Mouse (Mus musculus) gastrocnemius, adult 8-10 months (tissue): ENCODE measurements around the gene Zfp219. TPM values are rescaled to one million over a fixed set of nuclear protein-coding genes. Genes with fewer than 3 reads are reported as not detected.

ENCODE experiments used
- DNase-seq, 2 experiments: peaks; one replicate each; pipeline ENCODE4 v3.0.0; 2022; ENCODE audit warnings: low spot score in 2 of 2
- total RNA-seq, 4 experiments: library from RNA; stranded (reverse); gene quantifications; 2 replicates each; pipeline ENCODE4 v1.2.4; 2022

Gene Zfp219
- total RNA-seq, 4 experiments from 2014 or later: 9.9 to 14.0 (median 13.0) TPM

GRCm38 (mm10) chr14:52003981-52004495, 16.5 kb downstream of the Zfp219 start:
- DNase-seq: no peak

GRCm38 (mm10) chr14:51997483-51997882, 23.1 kb downstream of the Zfp219 start:
- no peak for DNase-seq

DNA sequence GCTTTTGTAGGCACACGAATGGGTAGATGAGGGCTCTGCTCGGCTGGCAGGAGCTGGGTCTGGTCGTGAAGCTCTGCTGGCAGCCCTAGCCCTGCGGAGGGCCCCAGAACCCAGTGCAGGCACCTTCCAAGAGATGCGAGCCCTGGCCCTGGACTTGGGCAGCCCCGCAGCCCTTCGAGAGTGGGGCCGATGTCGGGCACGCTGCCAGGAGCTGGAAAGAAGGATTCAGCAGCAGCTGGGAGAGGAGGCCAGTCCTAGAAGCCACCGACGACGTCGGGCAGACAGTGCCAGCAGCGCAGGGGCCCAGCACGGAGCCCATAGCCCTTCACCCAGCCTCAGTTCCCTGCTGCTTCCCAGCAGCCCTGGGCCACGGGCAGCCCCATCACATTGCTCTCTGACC, 23.7 kb downstream of the Zfp219 start:
- no peak for DNase-seq

GRCm38 (mm10) chr14:51996231-51996841, 24.2 kb downstream of the Zfp219 start:
- DNase-seq: no peak

- no peak for DNase-seq
Observed at GRCm38 (mm10) chr14:51995219-51995871, 25.2 kb downstream of the Zfp219 start.

- DNase-seq: no peak
Observed at GRCm38 (mm10) chr14:51994453-51994852, 26.1 kb downstream of the Zfp219 start.

DNA sequence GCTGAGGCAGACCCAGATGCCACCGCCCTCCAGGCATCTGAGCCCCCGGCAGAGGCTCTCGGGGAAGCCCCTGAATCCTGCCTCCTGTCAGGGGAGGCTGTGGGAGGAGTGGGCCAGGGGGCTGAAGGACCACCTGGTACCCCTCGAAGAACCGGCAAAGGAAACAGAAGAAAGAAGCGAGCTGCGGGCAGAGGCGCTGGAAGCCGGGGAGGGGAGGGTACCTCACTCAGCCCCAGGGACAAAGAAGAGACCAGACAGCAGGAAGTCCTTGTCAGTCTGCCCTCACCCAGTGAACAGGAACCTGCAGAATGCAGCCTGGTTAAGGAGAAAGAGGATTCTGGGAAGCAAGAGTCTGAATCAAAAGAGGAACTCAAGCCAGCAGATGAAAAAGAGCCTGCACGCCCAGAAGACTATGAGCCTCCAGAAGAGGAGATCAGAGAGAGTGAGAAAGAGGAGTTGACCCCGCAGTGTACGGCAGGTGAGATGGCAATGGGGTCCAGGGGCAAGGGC, 31.0 kb downstream of the Zfp219 start:
- DNase-seq: no peak

- no peak for DNase-seq
Observed at GRCm38 (mm10) chr14:51988731-51989130, 31.8 kb downstream of the Zfp219 start.

DNA sequence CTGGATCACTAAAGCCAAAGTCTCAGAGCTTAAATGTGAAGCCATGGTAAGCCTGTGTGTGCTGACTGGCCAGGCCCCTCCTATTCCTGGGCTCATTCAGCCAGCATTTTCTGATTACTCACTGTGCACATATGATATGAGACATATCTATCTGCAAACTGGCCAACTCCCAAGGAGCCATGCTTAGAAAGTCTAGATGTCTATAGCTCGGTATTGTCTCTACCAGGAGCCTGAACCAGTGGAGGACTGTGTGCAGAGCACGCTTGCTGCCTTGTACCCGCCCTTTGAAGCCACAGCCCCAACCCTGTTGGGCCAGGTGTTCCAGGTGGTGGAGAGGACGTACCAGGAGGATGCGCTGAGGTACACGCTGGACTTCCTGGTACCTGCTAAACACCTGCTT, 33.4 kb downstream of the Zfp219 start:
- no peak for DNase-seq

DNA sequence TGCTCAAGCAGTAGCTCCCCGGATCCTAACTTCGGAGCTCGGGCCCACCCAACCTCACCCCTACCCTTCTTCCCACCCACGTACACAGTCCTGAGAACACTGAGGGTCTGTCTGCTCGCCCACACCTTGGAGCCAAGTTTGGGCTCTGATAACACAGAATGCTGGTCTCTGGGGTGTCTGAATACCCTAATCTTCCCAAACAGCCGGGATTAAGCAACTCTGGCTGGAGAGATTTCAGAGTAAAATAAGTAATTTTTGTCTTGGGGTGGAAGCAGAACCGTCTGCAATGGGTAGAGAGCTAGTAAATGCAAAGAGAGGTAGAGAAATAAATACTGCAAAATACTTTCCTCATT, 34.4 kb downstream of the Zfp219 start:
- no peak for DNase-seq

GRCm38 (mm10) chr14:51985301-51986152, 35.0 kb downstream of the Zfp219 start:
- DNase-seq: peak; percentile 67 to 85

DNA sequence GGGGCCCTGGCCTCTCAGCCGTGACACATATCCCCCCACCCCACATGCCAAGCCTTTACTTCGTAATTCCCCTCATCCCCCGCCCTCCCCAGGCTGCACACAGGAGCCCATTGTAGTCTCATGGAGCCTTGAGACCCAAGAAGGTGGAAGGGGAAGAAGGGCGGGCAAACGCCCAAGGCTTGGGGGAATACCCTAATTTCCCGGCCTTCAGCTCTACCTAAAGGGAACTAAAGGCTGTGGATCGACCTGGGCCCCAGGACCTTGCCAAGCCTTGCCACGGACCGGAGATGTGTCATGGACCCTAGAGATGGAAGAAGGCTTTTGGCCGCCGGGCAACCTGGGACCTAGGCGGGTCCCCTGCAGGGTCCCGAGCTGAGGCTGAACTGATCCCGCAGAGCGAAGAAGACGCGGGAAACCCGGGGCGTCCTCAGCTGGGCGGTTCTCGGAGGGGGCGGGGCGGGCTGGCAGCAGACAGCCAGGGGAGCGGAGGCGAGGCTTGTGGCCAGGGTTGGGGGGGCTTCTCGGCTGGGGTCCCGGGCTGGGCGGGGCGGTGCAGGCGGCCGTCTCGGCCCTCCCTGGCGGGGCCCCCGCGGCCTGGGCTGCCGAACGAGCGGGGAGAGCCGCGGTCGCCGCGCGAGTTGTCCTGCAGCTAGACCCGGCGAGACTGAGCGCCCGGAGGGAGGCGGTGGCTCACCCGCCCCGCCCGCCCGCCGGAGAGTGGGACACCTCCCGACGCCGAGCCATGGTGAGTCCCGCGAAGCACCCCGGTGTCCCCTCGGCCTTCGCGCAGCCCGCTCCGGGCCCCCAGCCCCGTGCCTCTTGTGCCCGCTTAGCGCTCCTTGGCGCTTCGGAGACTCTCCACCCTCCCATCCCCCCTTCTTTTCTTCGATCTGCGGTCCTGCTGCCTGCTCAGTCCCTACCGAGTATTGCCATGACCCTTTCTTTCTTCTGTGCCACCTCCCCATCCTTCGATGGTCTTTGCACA, 36.0 kb downstream of the Zfp219 start, which contains the start of gene Arhgef40:
Gene Arhgef40, plus strand, starts transcription at position 473 of the 985 bp plus-strand sequence.
- peak; percentile 37 to 66 for DNase-seq

DNA sequence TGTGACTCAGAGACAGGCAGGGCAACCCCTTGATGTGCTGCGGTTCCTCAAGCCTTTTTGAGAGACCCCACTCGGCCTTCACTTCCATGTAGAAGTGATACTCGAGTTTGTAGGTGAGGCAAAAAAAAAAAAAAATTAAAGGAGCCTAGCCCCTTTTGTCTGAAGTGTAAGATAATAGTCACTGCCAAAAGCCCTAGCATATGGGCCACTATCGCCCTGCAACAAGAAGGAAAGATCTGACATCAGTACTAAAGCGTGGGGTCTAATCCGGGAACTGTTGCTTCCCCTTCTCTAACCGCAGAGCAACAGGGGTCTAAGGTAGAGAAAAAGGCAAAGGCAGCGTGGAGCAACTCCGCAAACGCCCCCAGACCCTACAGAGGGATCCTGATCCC, 36.7 kb downstream of the Zfp219 start:
- no peak for DNase-seq

DNA sequence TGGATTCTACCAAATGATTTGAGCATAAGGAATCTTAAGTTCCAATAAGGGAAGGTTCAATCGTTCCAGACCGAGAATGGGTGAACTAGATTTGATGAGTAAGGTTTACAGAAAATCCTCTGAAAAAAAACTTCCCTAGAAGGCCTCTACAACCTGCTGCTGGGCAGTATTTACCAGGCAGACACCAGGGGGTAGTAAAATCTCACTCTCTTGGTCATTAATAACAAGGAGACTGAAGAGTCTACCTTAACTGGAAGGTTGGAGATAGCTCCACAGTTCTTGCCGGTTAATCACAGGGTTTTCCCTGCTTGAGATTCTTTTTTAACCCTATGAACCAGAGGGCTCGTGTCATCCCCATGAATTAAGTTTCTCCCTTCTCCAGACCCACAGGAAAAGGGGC, 37.3 kb downstream of the Zfp219 start:
- no peak for DNase-seq

DNA sequence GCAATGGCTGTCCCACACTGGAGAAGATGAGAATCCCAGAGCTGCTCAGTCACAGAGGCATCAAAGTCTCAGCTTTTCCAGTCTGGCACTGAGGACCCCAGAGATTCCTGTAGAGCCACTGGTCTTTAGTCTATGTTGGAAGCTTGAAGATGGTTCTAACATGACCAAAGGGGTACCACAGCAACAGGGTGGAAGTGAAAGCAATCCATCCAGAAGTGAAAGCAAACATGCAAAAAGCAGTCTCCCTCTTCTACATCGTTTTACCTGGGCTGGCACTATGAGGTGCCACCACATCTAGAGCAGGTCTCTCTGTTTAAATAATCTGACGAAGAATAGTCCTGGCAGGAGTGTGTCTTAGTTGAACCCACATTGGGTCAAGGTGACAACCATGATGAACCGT, 41.3 kb downstream of the Zfp219 start:
- DNase-seq: no peak

DNA sequence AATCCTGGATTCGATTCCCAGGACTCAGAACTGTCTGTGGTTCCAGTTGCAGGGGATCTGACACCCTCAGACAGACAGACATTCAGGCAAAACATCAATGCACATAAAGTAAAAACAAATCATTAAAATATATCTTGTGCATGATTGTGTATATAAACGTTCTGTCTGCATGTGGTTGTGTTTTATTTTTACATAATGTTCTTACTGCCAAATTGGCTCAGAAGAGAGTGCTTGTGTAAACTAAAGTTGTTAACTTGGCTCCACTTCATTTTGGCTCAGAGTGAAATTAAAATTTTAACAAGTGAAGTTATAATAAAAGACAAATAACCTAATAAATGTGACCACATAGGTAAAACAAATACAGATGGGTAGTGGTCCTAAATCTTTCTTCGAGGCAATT, 53.1 kb downstream of the Zfp219 start:
- DNase-seq: no peak

DNA sequence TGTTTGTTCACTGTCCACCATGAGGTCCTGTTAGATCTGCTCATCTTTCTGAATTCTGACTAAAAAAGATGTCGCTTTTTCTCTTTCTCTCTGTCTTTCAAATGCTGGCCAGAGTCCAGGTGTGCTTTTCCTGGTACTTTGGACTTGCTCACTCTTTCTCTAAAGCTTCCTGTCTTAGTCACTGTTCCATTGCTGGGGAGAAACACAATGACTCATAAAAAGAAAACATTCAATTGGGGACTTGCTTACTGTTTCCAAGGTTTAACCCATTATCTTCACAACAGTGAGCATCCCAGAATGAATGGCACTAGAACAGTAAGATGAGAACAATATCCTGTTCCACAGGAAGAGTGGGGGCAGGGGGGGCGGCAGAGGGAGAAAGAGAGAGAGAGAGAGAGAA, 60.2 kb downstream of the Zfp219 start:
- no peak for DNase-seq
